Mouse (Mus musculus) frontal cortex, adult (tissue): ENCODE data around the gene Flna.
"Not testable (repeated sequence)": the region's sequence is repeated elsewhere in the genome, so short reads cannot be mapped to it uniquely, and the experiment has no call there.

Experiments
- ATAC-seq: cut with Nextera tagmentation; 2 replicates; pipeline ENCODE4 v1.9.2; 2017; ENCODE audit warnings: mild to moderate bottlenecking, moderate library complexity, mixed read lengths; ENCODE audit not compliant: low TSS enrichment

The Flna gene

DNA sequence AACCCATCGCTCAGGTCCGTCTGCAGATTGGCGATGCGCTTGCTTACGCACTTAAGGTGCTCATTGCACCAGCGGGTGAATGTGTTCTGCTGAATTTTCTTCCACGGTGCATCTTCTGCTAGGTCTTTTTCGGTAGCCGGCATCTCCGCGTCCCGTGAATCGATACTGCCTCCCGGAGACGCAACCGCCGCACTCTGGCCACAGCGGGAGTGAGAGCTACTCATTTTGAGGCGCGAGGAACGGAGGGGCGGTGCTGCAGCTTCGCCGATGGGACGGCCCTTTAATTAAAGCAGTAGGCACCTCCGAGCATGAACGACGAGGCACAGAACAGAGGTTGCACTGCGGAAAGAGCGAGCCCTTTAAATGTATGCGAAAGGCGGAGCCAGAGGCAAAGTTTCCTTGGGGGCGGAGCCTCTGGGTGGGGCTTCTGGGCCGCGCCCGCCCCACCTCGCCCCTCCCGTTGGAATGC is 3.4 kb downstream of the Flna start:
- ATAC-seq, result peak; percentile 88

GRCm38 (mm10) chrX:74245687-74246086 is 3.9 kb downstream of the Flna start:
- peak; percentile 24 for ATAC-seq

DNA sequence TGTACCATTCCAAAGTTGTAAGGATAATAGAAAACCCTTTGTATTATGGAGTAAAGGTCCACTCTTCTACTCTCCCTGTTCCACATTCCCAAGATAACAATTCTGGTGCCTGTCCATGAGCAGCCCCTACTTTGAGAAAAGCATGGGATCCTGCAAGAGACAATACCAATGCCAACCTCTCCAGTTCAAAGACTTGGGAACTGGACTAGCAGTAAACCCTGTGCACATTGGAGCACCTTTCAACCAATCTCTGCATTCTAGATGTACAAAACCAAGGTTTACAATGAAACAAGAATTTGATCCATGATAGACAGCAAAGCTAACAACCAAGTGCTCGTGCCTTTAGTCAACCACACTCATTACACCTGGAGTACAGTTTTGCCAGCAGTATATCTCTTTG is 4.5 kb downstream of the Flna start:
- ATAC-seq, result no peak

GRCm38 (mm10) chrX:74244614-74245083 is 5.0 kb downstream of the Flna start:
- ATAC-seq, result no peak

GRCm38 (mm10) chrX:74243807-74244206 is 5.8 kb downstream of the Flna start:
- ATAC-seq, result no peak

- ATAC-seq, result no peak
Observed at GRCm38 (mm10) chrX:74243396-74243795, 6.2 kb downstream of the Flna start.

DNA sequence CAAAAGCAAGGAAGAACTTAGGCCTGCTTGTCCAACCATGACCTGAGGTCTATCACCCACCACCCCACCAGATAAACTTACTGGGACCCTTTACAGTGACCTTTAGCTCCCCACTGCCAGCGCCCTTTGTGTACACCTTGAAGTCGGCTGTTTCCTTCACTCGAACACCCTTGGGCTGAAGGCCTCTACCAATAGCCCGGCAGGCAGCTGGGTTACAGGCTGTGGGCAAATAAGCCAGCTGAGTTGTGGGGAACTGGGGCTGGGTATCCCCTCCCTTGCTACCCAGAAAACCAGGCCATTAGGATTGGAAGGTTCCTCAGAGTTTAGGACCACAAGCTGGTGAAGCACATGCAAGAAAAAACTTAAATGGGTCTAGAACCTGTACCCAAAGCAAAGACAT is 9.3 kb downstream of the Flna start:
- ATAC-seq, result no peak

DNA sequence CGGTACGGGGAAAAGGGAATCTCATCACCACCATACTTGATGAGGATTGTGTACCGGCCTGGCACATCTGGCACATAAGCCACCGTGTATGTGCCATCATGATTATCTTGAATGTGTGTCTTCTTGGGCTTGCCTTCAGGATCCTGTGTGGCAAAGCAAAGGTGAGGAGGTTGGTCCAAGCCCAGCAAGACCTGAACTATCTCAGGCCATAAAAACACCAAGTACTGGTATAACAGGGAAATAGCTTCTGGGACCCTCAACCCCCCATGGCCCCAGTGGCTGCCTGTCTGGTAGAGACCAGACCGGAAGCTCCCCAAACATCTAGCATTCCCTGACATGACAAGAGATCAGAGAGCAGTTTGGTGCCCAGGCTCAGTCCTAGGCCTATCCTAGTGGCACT is 16.4 kb downstream of the Flna start:
- ATAC-seq, result no peak

GRCm38 (mm10) chrX:74230038-74230437 is 19.6 kb downstream of the Flna start:
- no peak for ATAC-seq

DNA sequence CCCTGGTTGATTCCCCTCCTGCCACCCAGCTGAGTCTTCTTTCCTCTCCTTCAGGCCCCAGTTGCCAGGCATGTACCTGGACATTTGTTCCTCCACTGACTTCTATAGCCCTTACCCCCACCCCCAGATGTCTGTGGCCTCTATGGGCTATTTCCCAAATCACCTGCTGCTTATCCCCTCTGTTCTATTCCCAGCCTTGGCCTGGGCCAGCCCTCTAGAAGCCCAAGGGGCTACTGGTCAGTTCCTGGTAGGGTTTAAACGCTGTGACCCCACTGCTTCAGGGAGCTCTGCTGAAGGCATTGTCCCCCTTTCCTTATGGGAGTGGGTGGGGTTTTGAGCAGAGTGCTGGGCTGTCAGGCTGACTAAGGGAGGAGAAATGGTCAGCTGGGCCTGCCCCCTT is 29.5 kb downstream of the Flna start:
- not testable (repeated sequence) for ATAC-seq

DNA sequence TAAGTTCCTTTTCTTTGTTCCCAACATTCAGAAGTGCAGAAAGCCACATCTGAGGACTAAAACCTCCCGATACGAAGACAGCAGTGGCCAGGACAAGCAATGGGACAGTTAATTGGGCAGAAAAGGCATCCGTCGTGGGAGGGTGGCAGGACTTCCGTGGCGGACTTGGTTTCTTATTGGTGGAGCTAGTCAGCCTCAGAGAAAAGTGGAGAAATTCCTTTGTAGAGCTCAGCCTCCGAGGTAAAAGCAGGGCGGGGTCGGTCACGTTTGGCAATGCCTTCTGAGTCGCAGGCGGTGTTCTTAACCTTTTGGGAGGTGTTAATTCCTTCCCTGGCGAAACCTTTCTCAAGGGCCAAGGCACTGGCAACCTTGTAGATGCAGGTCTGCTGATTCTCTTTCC is 30.2 kb downstream of the Flna start:
- no peak for ATAC-seq

GRCm38 (mm10) chrX:74218496-74218895 is 31.1 kb downstream of the Flna start:
- ATAC-seq, result no peak

- no peak for ATAC-seq
Observed at GRCm38 (mm10) chrX:74203556-74203955, 46.1 kb downstream of the Flna start.

DNA sequence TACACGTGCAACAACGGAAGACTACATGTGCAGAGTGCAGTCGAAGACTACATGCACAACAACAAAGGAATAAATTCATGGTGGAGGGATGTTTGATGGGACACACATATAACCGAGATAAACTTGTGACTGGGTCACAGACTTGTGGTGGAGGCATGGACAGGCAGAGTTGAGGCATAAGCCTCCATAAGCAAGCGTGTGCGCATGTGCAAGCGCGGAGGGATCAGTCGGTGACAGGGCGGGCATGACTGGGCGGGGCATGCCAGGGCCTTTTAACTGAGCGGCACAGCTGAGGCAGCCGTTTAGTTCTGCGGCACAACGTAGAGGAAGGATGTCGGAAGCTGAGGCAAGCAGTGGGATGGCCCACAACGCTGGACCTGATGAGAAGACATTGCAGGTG is 72.7 kb downstream of the Flna start, which contains the start of gene Tktl1:
Gene Tktl1 (plus strand): TSS at position 301 of the 400 bp plus-strand sequence.
- no peak for ATAC-seq
